Mouse (Mus musculus) embryo, embryonic 10 days (tissue): ENCODE measurements around the gene Pwwp2b.

Experiments
- DNase-seq: peaks from one replicate; pipeline ENCODE4 v3.0.0-alpha.2; 2015; ENCODE audit warnings: low spot score

The Pwwp2b gene

DNA sequence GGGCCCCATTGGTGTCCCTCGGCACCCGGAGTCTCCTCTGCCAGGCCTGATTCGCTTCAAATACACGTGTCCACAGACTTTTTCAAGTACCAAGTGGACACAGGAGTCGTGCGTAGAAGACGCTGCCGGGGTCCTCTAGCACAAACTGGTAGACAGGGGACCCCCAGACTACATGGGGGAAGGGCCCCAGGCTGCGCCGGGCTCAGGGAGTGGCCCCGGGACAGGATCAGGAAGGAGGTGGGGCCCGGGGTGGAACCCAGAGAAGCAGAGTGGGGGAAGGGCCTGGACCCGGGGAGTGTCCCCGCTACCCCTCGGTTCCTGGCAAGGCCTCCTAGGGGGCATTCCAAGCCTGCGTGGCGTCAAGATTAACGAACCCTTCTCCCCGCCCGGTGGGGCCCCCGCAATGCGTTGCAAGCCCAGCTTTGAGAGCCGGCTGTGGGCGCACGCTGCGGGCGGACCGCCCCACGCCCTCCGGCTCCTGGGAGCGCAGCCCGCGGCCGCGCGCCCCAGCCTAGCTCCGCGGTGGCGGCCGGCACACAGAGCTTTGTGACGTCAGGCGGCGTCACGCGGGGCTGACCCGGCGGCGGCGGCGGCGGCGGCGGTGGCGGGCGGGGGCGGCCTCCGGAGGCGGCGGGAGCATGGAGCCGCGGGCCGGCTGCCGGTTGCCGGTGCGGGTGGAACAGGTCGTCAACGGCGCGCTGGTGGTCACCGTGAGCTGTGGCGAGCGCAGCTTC, at the start of gene Pwwp2b:
Gene Pwwp2b, plus strand, starts transcription at position 602 of the 734 bp plus-strand sequence.
- DNase-seq, result peak; percentile 81

DNA sequence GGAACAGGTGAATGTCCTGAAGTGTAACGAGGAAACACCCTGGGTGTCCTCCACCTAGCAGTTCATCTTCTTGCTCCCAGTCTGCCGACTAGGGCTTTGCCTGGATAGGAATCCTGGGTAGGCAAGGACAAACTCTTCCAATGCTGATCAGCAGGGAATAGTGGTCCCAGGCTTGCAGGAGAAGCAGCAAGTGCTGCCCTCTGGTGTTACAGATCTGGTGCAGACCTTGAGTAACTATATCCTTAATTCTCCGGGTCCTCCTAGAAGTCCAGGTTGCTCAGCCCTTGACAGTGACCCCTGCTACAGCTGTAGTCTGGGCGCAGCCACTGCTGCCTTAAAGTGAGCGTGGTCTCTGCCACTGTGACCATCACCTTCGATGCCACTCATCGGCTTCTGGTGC, 48.2 kb upstream of the Pwwp2b start:
- DNase-seq, result peak; percentile 88

DNA sequence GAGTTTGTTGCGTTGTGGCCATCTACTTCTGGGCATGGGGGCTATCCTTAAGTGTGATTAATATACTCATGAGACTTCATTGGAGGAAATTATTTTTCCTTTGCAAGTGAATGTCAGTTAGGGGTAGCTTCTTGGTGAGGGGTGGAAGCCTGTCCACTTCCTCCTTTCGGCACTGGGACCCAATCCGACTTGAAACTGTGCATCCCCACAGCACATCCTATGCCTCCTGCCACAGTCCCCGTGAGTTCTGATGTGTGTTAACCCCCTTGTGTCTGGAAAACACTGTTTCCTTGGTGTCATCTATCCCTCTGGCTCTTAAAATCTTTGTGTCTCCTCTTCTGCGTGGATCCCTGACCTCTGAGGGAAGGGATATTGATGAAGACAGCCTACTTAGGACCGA, 47.1 kb upstream of the Pwwp2b start:
- no peak for DNase-seq

DNA sequence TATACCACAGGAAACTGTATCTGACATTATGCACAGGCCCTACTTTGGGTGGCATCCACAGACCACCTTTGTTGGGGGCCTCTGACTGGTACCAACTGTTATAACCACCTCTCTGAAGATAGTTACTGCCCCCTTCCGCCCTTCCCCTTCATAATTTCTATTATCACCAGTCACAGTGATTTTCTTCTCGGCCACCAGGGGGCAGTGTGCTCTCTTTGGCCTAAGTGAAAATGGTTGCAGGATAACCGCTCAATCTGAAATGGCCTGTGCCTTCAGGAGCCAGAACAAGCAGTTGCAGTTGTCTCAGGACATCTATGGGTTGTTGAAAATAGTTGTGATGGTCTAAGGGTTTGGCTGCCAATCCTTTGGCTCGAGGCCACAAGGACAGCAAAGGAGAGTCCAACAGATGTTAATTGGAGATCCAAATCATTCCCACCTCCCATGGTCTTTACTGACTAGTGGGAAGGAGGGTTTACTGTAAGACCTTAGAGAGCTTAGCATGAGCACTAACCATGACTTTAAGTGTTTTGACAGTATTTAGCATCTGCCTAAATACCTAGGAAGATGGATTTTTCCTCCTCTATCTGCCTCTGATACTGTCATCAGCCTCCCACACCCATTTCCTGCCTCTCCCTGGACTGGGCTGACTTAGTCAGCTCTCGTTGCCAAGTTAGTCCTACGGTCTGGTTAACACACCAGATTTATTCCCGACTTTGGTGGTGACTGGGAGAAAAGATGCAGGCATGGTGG, 40.1 kb upstream of the Pwwp2b start:
- DNase-seq, result peak; percentile 86

DNA sequence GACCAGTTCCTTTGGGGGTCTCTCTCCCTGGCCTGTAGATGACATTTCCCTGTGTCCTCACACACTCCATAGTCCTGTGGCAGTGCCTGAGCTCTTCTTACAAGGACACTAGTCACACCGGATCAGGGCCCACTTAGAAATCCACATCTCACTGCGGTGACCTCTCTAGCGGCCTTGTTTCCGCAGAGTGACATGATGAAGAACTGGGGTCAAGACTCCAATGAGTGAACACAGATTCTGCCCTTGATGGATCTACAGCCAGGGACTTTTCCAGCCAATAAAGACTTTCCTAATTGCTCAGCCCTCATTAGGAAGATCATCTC, 39.5 kb upstream of the Pwwp2b start:
- DNase-seq, result no peak

DNA sequence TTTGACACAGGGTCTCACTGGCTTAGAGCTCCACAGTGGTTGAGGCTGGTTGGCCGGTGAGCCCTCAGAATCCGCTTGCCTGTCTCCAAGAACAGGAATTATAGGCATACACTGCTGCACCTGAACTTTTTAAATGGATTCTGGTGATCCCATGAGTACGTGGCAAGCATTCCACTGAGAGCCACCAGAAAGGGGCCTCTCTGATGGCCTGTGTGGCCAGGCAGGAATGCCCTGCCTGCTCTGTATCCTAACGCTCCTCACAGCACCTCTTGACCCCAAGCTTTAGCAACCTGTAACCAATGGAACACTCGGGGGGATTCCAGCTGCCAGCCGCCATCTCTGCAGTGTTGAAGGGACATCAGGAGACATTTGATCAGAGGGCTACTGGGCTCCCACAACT, 36.5 kb upstream of the Pwwp2b start:
- DNase-seq, result no peak

DNA sequence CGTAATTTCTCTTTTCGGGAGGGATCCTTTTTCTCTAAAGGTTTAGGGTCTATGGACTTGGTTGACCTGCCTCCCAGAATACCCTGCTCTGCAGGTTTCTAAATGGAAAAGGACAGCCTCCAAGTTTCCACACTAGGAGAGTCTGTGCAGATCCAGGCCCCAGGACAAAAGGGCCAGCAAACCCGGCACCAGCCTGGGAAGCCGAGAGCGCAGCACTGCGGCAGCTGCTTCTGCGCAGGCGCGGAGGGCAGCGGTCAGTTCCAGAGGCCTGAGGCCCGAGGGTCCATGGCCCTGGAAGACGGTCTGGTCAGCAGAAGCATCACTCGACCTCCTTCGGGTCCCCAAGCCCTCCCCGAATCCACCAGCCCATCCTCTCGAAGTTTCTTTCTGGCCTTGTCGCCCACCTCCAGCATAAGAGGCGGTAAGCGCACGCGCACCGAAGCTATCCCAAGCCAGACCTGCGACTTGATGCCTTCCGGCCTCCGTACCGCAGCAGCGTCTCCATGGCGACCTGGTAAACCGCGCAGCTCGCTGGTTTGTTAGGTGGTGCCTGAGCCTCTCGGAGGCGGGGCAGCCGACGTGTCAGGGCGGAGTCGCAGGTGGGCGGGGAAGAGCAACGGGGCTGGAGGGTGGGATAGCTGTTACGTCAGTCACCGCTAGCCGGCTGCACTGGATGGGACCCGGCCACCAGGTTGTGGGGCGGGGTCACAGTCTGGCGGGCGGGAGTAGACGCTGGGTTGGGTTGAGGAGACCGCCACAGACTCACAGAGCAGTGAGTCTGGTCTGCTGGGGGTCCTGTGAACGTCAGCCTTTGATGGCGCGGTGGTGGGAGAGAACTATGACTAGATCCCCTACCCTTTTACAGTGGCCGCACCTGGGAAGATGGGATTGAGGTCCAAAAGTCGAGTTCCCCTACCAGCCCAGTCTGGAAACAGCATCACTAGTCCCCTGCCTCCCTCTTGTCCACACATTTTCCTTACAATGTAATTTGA, 35.2 kb upstream of the Pwwp2b start, which contains the start of the genes Lrrc27 and Stk32c:
Gene Lrrc27, plus strand, starts transcription at position 235 of the 992 bp plus-strand sequence.
Gene Stk32c, minus strand, starts transcription at position 554 of the 992 bp plus-strand sequence.
- peak; percentile 100 for DNase-seq

DNA sequence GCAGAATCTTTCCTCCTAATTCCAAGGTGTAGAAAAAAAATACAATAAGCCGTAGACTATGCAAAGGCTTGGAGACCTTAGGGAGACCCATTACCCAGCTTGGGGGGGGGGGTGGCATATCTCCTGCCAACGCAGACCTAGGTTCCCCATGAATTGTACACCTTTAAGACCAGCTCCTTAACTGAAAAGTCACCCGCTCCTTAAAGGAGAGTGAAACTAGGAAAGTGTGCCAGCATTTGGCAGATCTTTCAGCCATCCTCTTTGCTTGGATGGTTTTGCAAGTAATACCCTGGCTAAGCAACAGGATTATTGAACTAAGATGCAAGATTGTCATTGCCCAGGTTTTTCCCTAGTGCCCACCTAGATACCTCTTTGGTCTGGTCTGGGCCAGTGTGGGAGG, 34.5 kb upstream of the Pwwp2b start:
- DNase-seq, result no peak

DNA sequence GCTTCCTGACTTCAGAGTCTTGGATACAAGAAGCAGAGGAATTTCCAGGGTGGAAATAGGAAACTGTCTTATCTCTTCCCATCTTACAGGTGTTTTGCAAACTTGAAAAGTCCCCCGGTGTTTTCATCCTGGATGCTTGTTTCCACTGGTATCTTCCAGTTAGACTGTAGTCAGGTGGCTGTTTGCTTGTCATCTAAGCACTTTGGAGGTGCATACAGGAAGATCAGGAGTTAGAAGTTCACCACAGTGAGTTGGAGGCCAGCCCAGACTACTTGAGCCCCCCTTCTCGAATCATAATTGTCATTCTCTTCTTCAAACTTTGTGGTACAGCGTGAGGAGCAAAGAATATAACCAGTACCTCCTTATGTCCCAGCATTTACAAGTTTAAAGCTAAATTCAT, 34.1 kb upstream of the Pwwp2b start:
- DNase-seq, result no peak

DNA sequence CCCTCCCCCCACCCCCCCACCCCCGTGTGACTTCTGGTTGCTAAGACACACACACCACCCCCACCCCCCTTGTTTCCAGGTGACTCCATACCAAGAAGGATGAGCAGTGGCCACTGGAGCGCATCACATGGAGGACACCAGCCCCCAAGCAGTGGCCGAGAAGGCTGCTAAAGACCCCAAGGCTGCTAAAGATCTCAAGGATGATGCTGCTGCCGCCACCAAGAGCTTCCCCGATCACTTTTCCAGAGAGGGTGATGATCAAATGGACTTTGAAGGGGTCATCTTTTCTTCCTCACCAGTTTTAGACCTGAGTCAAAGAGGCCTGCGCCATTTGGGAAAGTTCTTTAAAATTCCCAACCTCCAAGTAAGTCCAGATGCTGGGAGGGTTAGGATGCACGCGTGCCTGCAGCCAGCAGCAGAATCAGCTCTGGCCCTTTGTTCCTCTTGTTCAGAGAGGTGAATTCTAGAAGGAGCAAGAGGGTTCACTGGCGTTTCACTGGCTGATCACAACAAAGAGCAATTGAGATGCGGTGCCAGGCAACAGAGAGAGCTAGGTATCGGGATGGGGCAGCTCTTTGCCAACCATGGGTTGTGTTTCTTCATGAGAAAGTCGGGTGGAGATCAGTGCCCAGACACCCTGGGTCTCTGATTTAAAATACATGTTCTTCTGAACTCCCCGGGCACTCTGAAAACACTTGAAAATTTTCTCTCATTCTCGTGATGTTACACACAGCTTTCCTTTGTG, 33.5 kb upstream of the Pwwp2b start:
- DNase-seq, result no peak

DNA sequence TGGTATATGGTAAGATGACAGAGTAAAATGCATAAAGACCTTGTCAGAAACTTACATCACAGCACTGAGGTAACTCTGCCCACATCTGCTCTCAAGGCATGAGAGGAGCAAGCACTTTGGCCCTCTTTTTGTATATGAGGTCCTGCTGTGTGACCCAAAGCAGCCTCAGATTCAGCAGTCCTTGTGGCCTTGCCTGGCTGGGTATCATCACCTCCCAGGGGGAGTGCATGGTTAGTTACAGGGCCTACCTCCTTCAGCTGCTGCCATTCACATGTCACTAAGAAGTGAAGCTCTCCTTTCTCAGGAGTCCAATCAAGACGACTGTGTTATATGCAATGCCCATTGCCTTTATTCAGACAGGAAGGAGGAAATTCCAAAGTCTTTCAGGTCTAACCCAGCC, 32.8 kb upstream of the Pwwp2b start:
- no peak for DNase-seq

DNA sequence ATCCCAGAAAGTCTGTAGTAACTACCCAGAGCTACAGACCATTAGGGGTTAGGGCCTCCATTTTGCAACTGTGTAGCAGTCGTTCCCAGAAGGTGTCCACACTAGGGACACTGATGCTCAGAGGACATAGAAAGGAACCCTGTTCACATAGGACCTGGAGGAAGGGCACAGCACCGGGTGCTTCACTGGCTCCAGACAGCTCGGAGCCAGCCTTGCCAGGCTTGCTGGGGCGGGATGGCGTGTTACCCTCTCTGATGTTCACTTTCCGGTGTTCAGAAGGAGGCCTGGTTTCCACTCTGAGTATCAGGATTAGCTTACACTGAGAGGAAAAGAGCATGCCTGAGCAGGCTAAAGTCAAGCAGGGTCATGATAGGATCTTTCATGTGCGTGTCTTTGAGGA, 32.3 kb upstream of the Pwwp2b start:
- no peak for DNase-seq

DNA sequence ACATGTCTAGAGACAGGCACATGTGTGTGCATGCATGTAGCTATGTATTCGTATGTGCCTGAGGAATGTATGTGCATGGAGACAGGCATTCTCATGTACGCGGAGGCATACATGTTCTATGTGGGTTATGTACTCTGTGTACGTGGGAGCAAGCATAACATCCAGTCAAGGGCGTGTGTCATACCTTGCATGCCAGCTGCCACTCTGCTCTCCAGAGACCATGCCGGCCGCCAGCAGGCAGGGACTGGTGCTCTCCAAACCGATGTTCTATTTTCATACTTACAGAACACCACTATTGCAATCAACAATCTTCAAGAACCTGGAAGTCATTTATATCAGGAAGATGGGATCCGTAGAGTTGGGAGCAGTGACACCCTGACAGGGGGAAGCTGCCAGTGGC, 31.8 kb upstream of the Pwwp2b start:
- DNase-seq, result no peak

DNA sequence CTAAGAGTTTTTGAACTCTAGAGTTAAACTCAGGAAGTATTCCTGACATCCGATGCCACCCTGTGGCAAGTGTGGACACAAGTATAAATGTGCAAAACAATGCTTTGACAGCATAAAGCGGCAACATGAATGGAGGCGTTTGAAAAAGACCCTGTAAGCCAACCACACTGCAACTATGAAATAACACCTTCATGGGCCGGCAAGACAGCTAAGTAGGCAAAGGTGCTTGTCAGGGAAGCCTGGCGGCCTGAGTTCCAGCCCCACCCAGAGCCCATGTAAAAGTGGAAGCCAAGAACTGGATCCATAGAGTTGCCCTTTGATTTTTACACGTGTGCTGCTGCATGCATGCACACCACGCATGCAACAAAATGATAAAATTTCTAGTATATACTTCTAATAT, 31.2 kb upstream of the Pwwp2b start:
- no peak for DNase-seq

DNA sequence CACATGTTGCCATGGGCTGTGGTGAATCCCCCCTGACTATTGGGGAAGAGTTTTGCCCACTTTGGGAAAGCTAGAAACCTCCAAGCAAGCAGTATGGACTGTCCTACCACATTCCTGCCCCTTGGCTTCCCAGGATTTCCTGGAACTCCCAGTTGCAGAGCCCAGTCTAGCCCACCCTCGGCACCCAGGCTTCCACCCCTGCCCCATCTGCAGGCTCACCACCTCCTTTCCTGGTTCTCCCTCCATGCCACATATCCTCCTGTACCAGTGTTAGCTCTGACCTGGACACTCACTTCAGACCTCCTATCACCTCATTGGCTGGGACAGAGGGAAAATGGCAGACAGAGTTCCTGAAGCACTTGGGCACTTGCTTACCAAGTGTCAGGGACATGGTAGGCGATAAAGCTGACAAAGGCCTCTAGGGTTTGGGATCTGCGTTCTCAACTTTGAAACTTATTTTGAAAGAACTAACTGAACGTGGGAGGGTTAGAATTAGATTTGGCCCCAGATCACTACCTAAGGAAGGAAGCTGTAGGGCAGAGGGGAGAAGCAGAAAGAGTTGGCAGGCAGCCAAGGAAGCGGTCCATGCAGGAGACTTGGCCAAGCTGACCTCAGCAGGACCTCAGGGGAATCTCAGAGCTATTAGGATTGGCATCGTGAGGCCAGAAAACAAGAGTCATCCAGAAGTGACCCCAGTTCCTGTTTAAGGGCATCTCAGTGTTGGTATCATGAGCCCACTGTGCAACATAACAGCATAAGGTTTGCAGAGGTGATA, 29.5 kb upstream of the Pwwp2b start:
- DNase-seq, result no peak

DNA sequence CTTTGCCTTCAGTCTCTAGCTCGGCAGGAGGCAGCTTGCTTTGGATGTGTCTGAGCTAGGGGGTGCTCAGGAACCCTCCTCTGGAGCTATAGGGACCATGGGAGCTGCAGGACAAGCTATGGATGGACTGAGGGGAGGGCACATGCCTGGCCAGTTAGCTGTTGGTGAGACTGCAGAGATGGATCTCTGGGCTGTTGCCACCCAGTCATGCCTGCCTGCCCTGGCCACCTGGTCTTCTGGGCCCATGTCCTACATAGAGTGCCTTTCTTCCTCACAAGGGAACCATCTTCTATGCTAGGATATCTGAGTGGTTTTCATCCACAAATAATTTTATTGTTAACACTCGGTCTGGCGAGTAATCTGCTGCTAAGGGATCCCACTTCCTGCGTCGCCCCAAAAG, 28.8 kb upstream of the Pwwp2b start:
- DNase-seq, result no peak

DNA sequence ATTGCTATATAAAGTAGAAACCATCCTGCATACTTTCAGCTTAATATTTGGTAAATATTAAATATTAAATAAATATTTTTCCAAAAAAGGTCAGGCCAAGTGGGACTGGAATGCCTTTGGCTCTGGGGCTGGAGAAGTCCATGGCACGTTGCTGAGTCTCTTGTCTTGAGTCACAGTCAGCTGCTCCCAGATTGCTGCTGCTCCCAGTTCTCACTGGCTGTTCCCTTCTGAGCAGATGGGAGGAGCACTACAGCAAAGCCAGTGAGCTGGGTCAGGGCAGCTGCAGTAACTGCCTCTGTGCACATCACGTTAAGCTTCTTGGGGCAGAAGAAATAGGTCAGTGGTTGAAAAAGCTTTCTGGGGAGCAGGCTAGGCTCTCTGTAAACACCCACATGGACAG, 28.0 kb upstream of the Pwwp2b start:
- DNase-seq, result no peak

DNA sequence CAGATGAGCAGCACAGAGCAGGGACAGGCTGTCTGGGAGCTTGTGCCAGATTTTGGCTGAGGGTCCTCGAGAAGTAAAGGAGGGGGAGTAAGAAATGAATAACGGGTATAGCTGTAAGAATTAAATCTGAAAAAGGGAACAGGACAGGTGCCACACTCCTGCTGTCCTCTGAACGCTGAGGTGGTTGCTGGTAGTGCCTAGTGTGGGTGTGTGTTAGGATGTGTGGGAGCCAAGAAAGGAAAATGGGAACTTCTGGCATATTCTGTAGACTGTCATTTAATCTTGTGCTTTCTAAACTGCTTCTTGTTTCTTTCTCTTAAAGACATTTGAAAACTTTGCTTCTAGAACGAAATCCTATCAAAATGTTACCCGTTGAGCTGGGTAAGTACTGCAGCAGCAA, 27.2 kb upstream of the Pwwp2b start:
- no peak for DNase-seq

DNA sequence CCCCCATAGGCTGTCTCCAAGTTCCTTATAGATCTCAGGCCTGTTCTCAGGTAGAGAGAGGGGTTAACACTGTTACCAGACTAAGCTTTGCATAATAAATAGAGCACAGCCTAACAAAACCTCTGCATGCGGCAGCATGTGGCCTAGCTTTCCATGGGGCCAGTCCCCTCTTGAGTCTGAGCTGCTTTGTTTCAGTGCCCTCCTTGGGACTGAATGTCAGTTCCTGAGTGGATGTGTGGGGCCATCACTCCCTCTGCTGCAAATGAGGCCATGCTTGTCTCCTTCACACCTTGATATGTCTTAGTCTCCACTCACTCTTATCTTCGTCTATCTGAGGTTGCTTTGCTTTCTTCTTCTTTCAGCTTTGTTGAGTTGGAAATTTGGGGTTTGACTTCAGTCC, 26.4 kb upstream of the Pwwp2b start:
- DNase-seq, result no peak

DNA sequence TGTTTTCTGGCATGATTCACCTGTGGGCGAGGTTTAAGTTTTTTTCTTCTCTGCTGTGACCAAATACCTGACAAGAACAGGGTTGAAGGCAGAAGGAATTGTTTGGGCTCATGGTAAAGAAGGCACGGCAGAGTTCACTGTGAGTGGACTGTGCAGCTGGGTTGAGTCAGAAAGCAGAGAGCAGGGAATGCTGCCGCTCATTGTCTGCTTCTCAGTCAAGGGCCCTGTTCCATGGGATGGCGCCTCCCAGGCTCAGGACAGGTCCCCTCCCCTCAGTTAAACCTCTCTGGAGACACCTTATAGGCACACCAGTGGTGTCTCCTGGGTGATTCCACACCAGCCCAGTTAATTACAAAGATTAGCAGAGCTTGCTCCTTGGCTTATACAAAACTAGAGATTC, 25.9 kb upstream of the Pwwp2b start:
- DNase-seq, result no peak

DNA sequence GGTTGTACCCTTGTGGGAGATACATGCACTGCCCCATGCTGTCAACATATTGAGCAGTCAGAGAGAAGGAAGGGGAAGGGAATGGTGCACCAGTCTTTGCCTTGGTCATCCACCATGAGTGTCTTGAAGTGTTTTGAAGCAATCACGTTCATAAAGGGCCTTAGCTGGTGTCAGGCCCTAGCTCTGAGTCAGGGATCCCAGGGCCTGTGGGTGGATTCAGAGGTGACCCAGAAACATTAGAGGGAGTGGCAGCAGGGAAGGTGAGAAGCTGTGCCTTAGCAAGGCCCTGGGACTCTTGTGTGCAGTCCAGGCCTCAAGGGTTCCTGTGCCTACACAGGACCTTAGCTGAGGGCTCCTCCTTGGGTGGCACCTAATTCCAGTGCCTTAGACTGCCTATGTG, 24.2 kb upstream of the Pwwp2b start:
- no peak for DNase-seq
